Mouse (Mus musculus) kidney, adult 11 months (tissue): ENCODE results near the gene Klrb1b.

Experiments
- DNase-seq: peaks from one replicate; pipeline ENCODE4 v3.0.0; 2022

The Klrb1b gene

GRCm38 (mm10) chr6:128826132-128826531, at the start of gene Klrb1b, which contains the start of gene Gm44511:
Gene Klrb1b, minus strand, starts transcription at chr6:128826331.
Gene Gm44511, minus strand, starts transcription at chr6:128826315.
- DNase-seq = no peak

GRCm38 (mm10) chr6:128871910-128872610, 45.9 kb upstream of the Klrb1b start:
- DNase-seq = no peak

GRCm38 (mm10) chr6:128868861-128869260, 42.7 kb upstream of the Klrb1b start:
- DNase-seq = no peak

GRCm38 (mm10) chr6:128857976-128858375, 31.8 kb upstream of the Klrb1b start:
- DNase-seq = no peak

- DNase-seq = peak; percentile 85
Observed at GRCm38 (mm10) chr6:128856250-128856649, 30.1 kb upstream of the Klrb1b start.

GRCm38 (mm10) chr6:128855477-128855876, 29.3 kb upstream of the Klrb1b start:
- no peak for DNase-seq

GRCm38 (mm10) chr6:128854895-128855294, 28.8 kb upstream of the Klrb1b start:
- DNase-seq = no peak

- DNase-seq = peak; percentile 62
Observed at GRCm38 (mm10) chr6:128854024-128854820, 28.1 kb upstream of the Klrb1b start.

GRCm38 (mm10) chr6:128852766-128853165, 26.6 kb upstream of the Klrb1b start:
- no peak for DNase-seq

- no peak for DNase-seq
Observed at GRCm38 (mm10) chr6:128851151-128851550, 25.0 kb upstream of the Klrb1b start.

- no peak for DNase-seq
Observed at GRCm38 (mm10) chr6:128850671-128851070, 24.5 kb upstream of the Klrb1b start.

GRCm38 (mm10) chr6:128849902-128850301, 23.8 kb upstream of the Klrb1b start:
- peak; percentile 52 for DNase-seq

- no peak for DNase-seq
Observed at GRCm38 (mm10) chr6:128847401-128847800, 21.3 kb upstream of the Klrb1b start.

- no peak for DNase-seq
Observed at GRCm38 (mm10) chr6:128845998-128846542, 19.9 kb upstream of the Klrb1b start.

- peak; percentile 86 for DNase-seq
Observed at GRCm38 (mm10) chr6:128845319-128845979, 19.3 kb upstream of the Klrb1b start.

GRCm38 (mm10) chr6:128844586-128845080, 18.5 kb upstream of the Klrb1b start:
- no peak for DNase-seq

- DNase-seq = no peak
Observed at GRCm38 (mm10) chr6:128844131-128844530, 18.0 kb upstream of the Klrb1b start.

- peak; percentile 69 for DNase-seq
Observed at GRCm38 (mm10) chr6:128843479-128843992, 17.4 kb upstream of the Klrb1b start.

GRCm38 (mm10) chr6:128842945-128843478, 16.9 kb upstream of the Klrb1b start:
- DNase-seq = peak; percentile 90

- no peak for DNase-seq
Observed at GRCm38 (mm10) chr6:128842356-128842944, 16.3 kb upstream of the Klrb1b start.

- no peak for DNase-seq
Observed at GRCm38 (mm10) chr6:128841327-128842089, 15.4 kb upstream of the Klrb1b start.
